Mouse (Mus musculus) right cerebral cortex, postnatal 14 days (tissue): Measurements from ENCODE around the gene Ehd2.
"Not testable (repeated sequence)": the region's sequence is repeated elsewhere in the genome, so short reads cannot be mapped to it uniquely, and the experiment has no call there.

Source experiments
- DNase-seq: peaks from one replicate; pipeline ENCODE4 v3.0.0; 2022

Ehd2 gene

GRCm38 (mm10) chr7:15945211-15945610, 22.2 kb downstream of the Ehd2 start:
- no peak for DNase-seq

DNA sequence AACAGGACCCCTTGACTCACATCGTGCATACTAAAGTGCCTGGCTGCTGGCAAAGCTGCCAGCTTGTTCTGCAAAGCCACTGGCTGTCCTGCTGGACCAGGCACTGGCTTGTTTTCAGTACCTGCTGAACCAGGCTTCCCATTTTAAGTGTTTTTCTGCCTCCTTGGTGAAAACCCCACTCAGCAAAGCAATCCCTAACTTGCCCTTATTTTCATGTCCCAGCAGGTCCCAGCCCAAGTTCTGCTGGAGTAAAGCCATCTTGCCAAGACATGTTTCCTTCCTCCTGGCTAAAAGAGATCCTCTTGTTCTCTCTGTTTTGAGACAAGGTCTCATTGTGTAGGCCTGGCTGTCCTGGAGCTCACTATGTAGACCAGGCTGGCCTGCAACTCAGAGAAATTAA, 23.1 kb downstream of the Ehd2 start:
- DNase-seq = no peak

- DNase-seq = no peak
Observed at GRCm38 (mm10) chr7:15938621-15939020, 28.7 kb downstream of the Ehd2 start.

GRCm38 (mm10) chr7:15937491-15937890, 29.9 kb downstream of the Ehd2 start:
- DNase-seq = no peak

DNA sequence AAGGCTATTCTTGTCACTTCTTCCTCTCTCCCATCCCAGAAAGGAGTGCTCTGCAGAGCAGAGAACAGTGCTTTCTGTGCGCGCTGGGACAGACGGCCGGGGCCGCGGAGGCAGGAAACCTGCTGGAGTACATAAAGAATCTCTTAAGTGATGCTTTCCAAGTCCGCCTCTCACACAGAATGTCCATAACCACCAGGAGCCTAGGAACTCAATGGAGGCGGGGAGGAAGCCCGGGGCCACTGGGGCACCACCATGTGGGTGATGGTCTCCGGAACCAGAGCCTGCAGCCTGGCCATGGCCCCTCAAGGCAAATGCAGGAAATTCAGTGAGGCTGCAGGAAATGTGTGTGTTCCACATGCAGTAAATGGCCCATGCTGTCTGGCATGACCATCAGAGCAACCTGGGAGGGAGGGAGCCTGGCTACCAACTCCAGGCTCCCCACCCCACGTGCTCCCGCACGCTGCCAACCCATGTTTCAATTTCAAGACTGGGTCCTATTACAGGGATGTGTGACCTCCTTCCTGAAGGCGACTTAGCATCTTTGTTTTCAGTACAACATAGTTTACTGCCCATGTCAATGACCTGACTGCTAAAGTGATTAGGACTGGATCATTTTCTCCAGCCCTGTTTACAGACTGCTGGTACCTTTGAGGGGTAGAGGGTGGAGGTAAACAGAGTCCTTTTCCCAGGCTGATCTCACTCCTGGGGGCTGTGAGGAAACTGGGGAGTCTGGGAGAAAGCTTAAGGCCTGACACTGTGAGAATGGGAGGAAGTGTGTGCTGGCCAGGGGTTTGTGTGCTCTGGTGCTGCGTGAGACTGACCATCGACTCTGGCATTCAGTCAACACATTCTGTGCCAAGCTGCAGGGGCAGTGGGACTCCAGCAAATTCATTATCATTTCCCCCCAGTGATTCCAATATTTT, 33.7 kb downstream of the Ehd2 start:
- peak; percentile 53 for DNase-seq

DNA sequence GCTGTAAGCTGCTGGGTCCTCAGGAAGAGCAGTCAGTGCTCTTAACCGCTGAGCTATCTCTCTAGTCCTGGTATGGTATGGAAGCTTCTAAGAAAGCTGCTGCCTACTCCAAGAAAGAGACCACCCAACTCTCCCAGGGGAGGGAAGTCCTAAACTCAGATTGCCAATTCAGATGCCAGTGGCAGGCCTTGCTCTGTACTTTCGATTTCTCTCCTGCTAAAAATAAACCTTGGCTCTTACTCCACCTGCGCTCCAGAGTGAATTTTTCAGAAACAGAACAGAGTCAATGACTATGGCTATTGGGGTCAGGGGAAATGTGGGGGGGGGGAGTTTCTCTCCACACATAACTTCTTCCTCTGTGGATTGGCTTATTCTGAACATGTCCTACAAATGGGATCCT, 35.7 kb downstream of the Ehd2 start:
- no peak for DNase-seq

DNA sequence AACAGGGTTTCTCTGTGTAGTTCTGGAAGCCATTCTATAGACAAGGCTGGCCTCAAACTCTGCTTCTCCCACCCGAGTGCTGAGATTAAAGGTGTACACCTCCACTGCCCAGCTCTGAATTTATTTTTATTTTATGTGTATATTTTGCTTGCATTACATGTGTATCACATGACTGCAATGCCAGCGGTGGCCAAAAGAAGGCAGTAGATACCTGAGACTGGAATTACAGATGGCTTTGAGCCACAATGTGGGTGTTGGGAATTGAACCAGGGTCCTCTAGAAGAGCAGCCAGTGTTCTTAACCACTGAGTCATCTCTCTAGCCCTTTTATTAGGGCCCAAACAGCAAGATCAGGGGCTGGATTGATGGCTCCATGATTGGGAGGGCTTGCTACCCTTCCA, 36.8 kb downstream of the Ehd2 start:
- DNase-seq = no peak

GRCm38 (mm10) chr7:15929910-15930309, 37.5 kb downstream of the Ehd2 start:
- peak; percentile 44 for DNase-seq

DNA sequence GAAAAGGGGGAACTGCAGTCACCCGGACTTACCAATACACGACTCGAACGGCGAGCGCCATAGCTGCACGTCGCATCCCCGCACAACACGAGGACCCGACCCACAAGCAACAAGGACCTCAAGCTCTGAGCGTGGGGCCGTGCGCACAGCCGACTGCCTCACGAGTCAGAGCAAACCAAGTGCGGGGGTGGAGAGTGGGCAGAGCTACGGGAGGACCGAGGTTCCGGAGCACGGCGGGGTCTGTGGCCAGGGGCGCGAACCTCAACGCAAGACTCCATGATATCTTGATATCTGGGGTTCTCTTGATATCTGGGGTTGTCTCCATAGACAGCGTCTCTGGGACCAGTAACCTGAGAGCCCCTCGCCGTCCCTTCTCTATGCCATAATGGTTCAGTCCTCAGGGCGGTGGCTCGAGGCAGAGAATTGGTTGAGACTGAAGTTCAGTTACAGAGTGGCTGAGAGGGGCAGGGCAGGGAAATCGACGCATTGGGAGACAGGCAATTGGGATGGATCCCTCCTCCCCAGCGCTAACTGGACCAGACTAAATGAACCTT, 45.1 kb downstream of the Ehd2 start, which contains the start of gene Selenow:
Selenow (minus strand) TSS at position 183 of the 554 bp plus-strand sequence.
- peak; percentile 94 for DNase-seq

DNA sequence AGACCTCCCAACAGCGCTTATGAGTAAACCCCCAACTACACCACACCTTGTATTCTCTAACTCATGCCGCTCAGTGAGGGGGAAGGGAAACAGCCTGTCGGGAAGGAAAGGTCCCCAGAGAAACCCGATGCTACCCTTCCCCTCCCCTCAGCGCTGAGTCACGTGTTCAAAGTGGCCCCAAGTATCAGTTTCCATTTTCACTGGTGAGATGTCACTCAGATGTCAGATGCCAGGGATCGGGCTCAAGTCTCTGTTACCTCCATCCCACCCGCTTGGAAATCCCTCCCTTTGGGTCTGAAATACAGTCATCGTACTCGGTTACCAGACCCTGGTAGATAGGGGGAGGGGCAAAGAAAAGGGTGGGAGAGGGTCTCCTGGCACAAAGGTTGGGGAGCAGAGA, 45.6 kb downstream of the Ehd2 start:
- no peak for DNase-seq

DNA sequence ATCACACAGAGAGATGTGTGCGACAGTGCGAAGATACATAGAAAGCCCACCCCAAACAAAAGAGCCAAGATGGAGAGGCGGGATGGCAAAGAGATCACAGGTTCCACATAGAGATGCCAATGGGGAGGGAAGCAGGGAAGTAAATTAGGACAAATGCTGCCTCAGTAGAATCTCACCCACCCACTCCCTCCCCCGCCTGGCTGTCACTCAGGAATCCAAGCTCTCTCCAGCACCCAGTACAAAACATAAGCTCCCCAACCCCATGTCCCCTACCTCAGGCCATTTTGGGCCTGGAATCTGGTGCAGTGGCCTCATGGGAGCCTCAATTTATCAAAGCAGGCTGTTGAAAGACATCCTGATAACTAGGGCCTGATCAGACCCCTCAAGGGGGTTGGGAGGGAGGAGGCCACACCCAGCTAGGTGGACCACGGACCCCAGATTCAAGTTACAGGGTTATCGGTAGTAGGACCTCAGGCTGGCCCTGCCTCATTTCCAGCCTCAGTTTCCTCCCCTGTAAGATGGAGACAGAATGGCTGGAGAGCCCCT, 46.6 kb downstream of the Ehd2 start:
- no peak for DNase-seq

GRCm38 (mm10) chr7:15919947-15920346, 47.4 kb downstream of the Ehd2 start:
- no peak for DNase-seq

GRCm38 (mm10) chr7:15918371-15918770, 49.0 kb downstream of the Ehd2 start:
- no peak for DNase-seq

DNA sequence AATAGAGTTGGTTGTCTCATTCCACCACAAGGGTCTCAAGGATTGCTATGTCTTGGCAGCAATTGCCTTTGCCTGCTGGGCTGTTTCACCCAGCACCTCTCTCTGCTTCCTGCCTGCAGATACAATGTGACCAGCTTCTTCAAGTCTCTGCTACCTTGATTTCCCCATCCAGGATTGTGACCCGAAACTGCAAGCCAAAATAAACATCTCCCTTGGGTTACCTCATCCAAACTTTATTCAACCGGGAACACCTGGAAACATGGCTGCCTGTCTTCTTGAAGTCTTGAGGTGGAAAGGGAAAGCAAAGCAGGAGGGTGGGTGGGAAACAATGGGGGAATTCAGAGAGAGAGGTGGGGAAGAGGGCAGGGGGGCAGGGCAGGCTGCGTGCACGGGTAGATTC, 50.4 kb downstream of the Ehd2 start:
- no peak for DNase-seq

- DNase-seq = no peak
Observed at GRCm38 (mm10) chr7:15916134-15916723, 51.1 kb downstream of the Ehd2 start.

GRCm38 (mm10) chr7:15915695-15916094, 51.7 kb downstream of the Ehd2 start:
- DNase-seq = not testable (repeated sequence)

- no peak for DNase-seq
Observed at GRCm38 (mm10) chr7:15914751-15915150, 52.6 kb downstream of the Ehd2 start.

- DNase-seq = peak; percentile 48
Observed at GRCm38 (mm10) chr7:15914252-15914651, 53.1 kb downstream of the Ehd2 start.

DNA sequence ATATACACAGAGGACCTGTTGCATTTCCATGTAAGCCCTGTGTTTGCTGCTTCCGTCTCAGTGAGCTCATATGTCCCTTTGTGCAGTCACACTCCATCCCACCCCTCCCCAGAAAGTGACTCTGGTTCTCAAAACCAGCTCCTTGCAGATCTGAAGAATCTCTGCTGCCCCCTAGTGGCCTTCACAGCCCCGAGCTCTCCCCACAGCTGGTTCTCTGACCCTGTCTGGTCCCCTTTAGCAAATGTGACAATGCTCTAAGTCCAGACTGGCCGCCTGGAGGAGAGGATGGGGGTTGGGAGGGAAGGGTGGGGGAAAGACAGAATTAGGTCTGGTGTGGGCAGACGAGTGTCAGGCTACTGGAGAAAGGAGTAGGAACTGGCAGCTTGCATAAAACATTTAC, 55.2 kb downstream of the Ehd2 start:
- peak; percentile 80 for DNase-seq

- no peak for DNase-seq
Observed at GRCm38 (mm10) chr7:15910521-15910920, 56.8 kb downstream of the Ehd2 start.

DNA sequence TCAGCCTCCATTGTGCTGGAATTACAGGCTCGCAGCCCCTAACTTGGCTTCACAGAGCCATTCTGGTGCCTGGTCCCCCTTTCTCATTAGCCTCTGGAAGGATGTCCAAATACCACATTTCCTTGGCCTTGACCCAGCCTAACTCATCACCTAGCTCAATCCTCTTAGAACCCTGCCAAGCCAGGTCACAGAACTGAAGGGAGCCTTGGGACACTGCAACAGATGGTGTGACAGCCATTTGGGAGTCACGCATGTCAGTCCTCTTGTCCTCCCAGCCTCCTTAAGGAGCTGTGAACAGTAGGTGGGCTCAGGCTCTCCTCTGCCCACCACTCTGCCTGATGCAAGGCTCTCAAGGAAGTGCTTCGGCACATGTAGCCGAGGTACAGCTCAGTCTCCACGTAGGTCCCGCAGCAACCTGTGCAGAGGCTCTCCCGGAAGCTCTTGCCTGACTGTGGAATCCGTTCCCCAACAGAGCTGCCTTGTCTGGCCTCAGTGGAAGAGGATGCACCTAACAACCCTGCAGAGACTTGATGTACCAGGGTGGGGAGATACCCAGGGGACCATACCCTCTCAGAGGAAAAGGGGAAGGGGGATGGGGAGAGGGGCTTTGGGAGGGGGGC, 59.3 kb downstream of the Ehd2 start:
- DNase-seq = no peak

GRCm38 (mm10) chr7:15906602-15907001, 60.8 kb downstream of the Ehd2 start:
- DNase-seq = no peak

DNA sequence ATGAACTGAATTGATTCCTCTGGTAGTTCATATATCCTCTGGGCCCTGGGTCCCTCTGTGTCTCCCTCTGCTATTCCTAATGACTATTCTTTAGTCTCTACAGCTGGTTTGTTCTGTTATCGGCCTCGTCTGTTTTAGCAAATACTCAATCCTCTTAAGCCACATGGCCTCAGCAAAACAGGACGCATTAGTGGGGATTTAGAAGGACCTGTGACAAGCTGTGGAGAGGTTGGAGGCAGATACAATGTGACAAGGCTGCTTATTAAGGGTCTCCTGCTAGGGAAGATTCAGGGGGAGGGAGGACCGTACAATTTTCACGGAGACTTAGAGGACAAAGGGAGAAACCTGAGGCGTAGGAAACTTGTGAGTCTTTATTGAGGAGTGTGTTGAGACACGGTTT, 61.5 kb downstream of the Ehd2 start:
- no peak for DNase-seq
